Mouse (Mus musculus) erythroblast, embryonic 14.5 days (primary cell): ENCODE data around the gene Spata5. TPM values are rescaled to one million over a fixed set of nuclear protein-coding genes. Genes with fewer than 3 reads are reported as not detected.
"Not testable (repeated sequence)": the region's sequence is repeated elsewhere in the genome, so short reads cannot be mapped to it uniquely, and the experiment has no call there.

Experiments used
- H3K27me3 ChIP-seq: 2 replicates; pipeline ENCODE4 v1.6.1; 2012; ENCODE audit warnings: inconsistent platforms; ENCODE audit not compliant: control insufficient read depth
- H3K36me3 ChIP-seq: 2 replicates; pipeline ENCODE4 v1.6.1; 2012; ENCODE audit warnings: mild to moderate bottlenecking, inconsistent platforms; ENCODE audit not compliant: control insufficient read depth
- H3K4me1 ChIP-seq: 2 replicates; pipeline ENCODE4 v1.6.1; 2012; ENCODE audit warnings: inconsistent platforms; ENCODE audit not compliant: control insufficient read depth
- H3K4me3 ChIP-seq: replicated peaks from 2 replicates; pipeline ENCODE3; 2012; ENCODE audit warnings: moderate library complexity, mild to moderate bottlenecking, inconsistent platforms
- H3K9me3 ChIP-seq: 2 replicates; pipeline ENCODE4 v1.6.1; 2012; ENCODE audit warnings: low read length, inconsistent platforms, mixed read lengths; ENCODE audit not compliant: control insufficient read depth
- GATA1 ChIP-seq: IDR thresholded peaks from 2 replicates; pipeline ENCODE4 v1.6.1; 2012; ENCODE audit warnings: low read length, inconsistent platforms, mixed read lengths
- TAL1 ChIP-seq: IDR thresholded peaks from 3 replicates; pipeline ENCODE4 v1.6.1; 2012; ENCODE audit warnings: low read length, inconsistent platforms, mixed read lengths
- polyA plus RNA-seq: library from polyadenylated mRNA; stranded (reverse); fragments of >175 nt; gene quantifications from 2 replicates; pipeline ENCODE4 v1.2.3, GENCODE M21; 2012

The Spata5 gene
- polyA plus RNA-seq, 1 experiment: 0.21 TPM

- Histone ChIP-seq H3K4me1 (peaks cover 95% of the 10 kb centered on the region), H3K9me3 (no peaks in the 10 kb centered on the region), H3K4me3 (no peak overlapping the region), H3K36me3 (peaks cover 45% of the 10 kb centered on the region), H3K27me3 (no peaks in the 10 kb centered on the region)
- no peak for TF ChIP-seq TAL1
- no peak for TF ChIP-seq GATA1
Measured at GRCm38 (mm10) chr3:37572066-37572465, 152.4 kb downstream of the Spata5 start.

GRCm38 (mm10) chr3:37576840-37577239, 157.1 kb downstream of the Spata5 start:
- Histone ChIP-seq H3K27me3 (no peaks in the 10 kb centered on the region), H3K4me3 (no peak overlapping the region), H3K4me1 (peaks cover 72% of the 10 kb centered on the region), H3K36me3 (peaks cover 57% of the 10 kb centered on the region), H3K9me3 (no peaks in the 10 kb centered on the region)
- TF ChIP-seq TAL1: no peak
- TF ChIP-seq GATA1: no peak

GRCm38 (mm10) chr3:37577706-37578105, 158.0 kb downstream of the Spata5 start:
- Histone ChIP-seq H3K27me3 (no peaks in the 10 kb centered on the region), H3K36me3 (peaks cover 55% of the 10 kb centered on the region), H3K9me3 (no peaks in the 10 kb centered on the region), H3K4me1 (peaks cover 64% of the 10 kb centered on the region), H3K4me3 (no peak overlapping the region)
- TF ChIP-seq GATA1 (no peak), TAL1 (no peak)

GRCm38 (mm10) chr3:37584576-37584975, 164.9 kb downstream of the Spata5 start:
- Histone ChIP-seq H3K4me1 (peaks cover 18% of the 10 kb centered on the region), H3K27me3 (peaks cover 19% of the 10 kb centered on the region), H3K4me3 (no peak overlapping the region), H3K9me3 (no peaks in the 10 kb centered on the region), H3K36me3 (peaks cover 19% of the 10 kb centered on the region)
- TF ChIP-seq GATA1: no peak
- TF ChIP-seq TAL1: no peak

GRCm38 (mm10) chr3:37585967-37586730, 166.5 kb downstream of the Spata5 start:
- H3K27me3 ChIP-seq: peaks cover 19% of the 10 kb centered on the region
- TF ChIP-seq TAL1: no peak
- TF ChIP-seq GATA1: no peak
- peaks cover 4% of the 10 kb centered on the region for H3K36me3 ChIP-seq
- no peaks in the 10 kb centered on the region for H3K9me3 ChIP-seq
- H3K4me1 ChIP-seq: peaks cover 15% of the 10 kb centered on the region
- H3K4me3 ChIP-seq: no peak overlapping the region

GRCm38 (mm10) chr3:37586731-37587578, 167.3 kb downstream of the Spata5 start:
- TF ChIP-seq TAL1 (no peak), GATA1 (no peak)
- no peaks in the 10 kb centered on the region for H3K9me3 ChIP-seq
- no peak overlapping the region for H3K4me3 ChIP-seq
- peaks cover 11% of the 10 kb centered on the region for H3K4me1 ChIP-seq
- peaks cover 19% of the 10 kb centered on the region for H3K27me3 ChIP-seq
- H3K36me3 ChIP-seq: no peaks in the 10 kb centered on the region

- no peaks in the 10 kb centered on the region for H3K27me3 ChIP-seq
- no peaks in the 10 kb centered on the region for H3K9me3 ChIP-seq
- TF ChIP-seq GATA1 (no peak), TAL1 (no peak)
- H3K4me3 ChIP-seq: no peak overlapping the region
- peaks cover 3% of the 10 kb centered on the region for H3K4me1 ChIP-seq
- H3K36me3 ChIP-seq: no peaks in the 10 kb centered on the region
Measured at GRCm38 (mm10) chr3:37595721-37596120, 176.0 kb downstream of the Spata5 start.

GRCm38 (mm10) chr3:37596519-37596918, 176.8 kb downstream of the Spata5 start:
- no peaks in the 10 kb centered on the region for H3K36me3 ChIP-seq
- TF ChIP-seq TAL1: no peak
- TF ChIP-seq GATA1: no peak
- peaks cover 3% of the 10 kb centered on the region for H3K4me1 ChIP-seq
- H3K9me3 ChIP-seq: no peaks in the 10 kb centered on the region
- H3K27me3 ChIP-seq: no peaks in the 10 kb centered on the region
- H3K4me3 ChIP-seq: no peak overlapping the region

- TF ChIP-seq TAL1 (no peak), GATA1 (no peak)
- no peaks in the 10 kb centered on the region for H3K36me3 ChIP-seq
Measured at GRCm38 (mm10) chr3:37597200-37597599, 177.5 kb downstream of the Spata5 start.

GRCm38 (mm10) chr3:37599641-37600040, 179.9 kb downstream of the Spata5 start:
- not testable (repeated sequence) for H3K36me3 ChIP-seq, H3K27me3 ChIP-seq, H3K4me3 ChIP-seq, H3K4me1 ChIP-seq, H3K9me3 ChIP-seq

More at GRCm38 (mm10) chr3:37597200-37597599, 177.5 kb downstream of the Spata5 start:
- Histone ChIP-seq H3K9me3 (no peaks in the 10 kb centered on the region), H3K4me1 (peaks cover 3% of the 10 kb centered on the region), H3K27me3 (no peaks in the 10 kb centered on the region), H3K4me3 (no peak overlapping the region)
